Mouse (Mus musculus) ES-E14 (cell line): Measurements from ENCODE around the gene Grhl3. TPM values are rescaled to one million over a fixed set of nuclear protein-coding genes. Genes with fewer than 3 reads are reported as not detected.
A peak's percentile ranks its signal among the peaks of the same experiment; 100 is the strongest.

Experiments used
- DNase-seq: peaks from one replicate; pipeline ENCODE4 v3.0.0-alpha.2; 2013; ENCODE audit warnings: low read depth, low spot score
- H3K27ac ChIP-seq: 2 replicates; pipeline ENCODE4 v1.5.1; 2012; ENCODE audit warnings: low read depth, mild to moderate bottlenecking, low read length, moderate library complexity, mixed read lengths; ENCODE audit not compliant: poor library complexity, insufficient read depth, severe bottlenecking
- H3K36me3 ChIP-seq: 2 replicates; pipeline ENCODE4 v1.6.1; 2012; ENCODE audit warnings: mild to moderate bottlenecking, low read length, moderate library complexity, mixed read lengths; ENCODE audit not compliant: control insufficient read depth, poor library complexity, insufficient read depth, severe bottlenecking
- H3K4me1 ChIP-seq, 2 experiments: fragments of 150-350 bp in 1 of 2; sonication (generic) in 1 of 2; 2 replicates each; pipeline ENCODE4 v1.6.1; 2012; ENCODE audit warnings: low read length in 2 of 2, mild to moderate bottlenecking in 1 of 2, mixed read lengths in 1 of 2; ENCODE audit not compliant: control insufficient read depth in 2 of 2, insufficient read depth in 2 of 2, poor library complexity in 1 of 2
- H3K4me3 ChIP-seq, 2 experiments: fragments of 150-350 bp in 1 of 2; sonication (generic) in 1 of 2; 2 replicates each; pipeline ENCODE4 v1.5.1; 2012; ENCODE audit warnings: low read length in 2 of 2, low read depth in 1 of 2, mild to moderate bottlenecking in 1 of 2, mixed read lengths in 1 of 2; ENCODE audit not compliant: insufficient read depth in 1 of 2, poor library complexity in 1 of 2, severe bottlenecking in 1 of 2
- H3K9ac ChIP-seq: 2 replicates; pipeline ENCODE4 v1.6.1; 2012; ENCODE audit warnings: low read depth, mild to moderate bottlenecking, low read length, mixed read lengths; ENCODE audit not compliant: poor library complexity, insufficient read depth, severe bottlenecking
- H3K9me3 ChIP-seq: fragments of 150-350 bp; sonication (generic); 2 replicates; pipeline ENCODE4 v1.6.1; 2012; ENCODE audit warnings: low read depth, mild to moderate bottlenecking, low read length; ENCODE audit not compliant: control insufficient read depth, insufficient read depth
- CHD2 ChIP-seq: IDR thresholded peaks from 2 replicates; pipeline ENCODE4 v1.6.1; 2014; ENCODE audit warnings: mild to moderate bottlenecking, low read depth, low read length, inconsistent platforms
- HCFC1 ChIP-seq: IDR thresholded peaks from 2 replicates; pipeline ENCODE4 v1.6.1; 2012; ENCODE audit warnings: low read length, inconsistent platforms, borderline replicate concordance; ENCODE audit not compliant: insufficient read depth
- MAFK ChIP-seq: IDR thresholded peaks from 2 replicates; pipeline ENCODE4 v1.6.1; 2014; ENCODE audit warnings: mild to moderate bottlenecking, low read depth, low read length, inconsistent platforms; ENCODE audit not compliant: insufficient read depth
- ZC3H11A ChIP-seq: IDR thresholded peaks from 2 replicates; pipeline ENCODE4 v1.6.1; 2012; ENCODE audit warnings: low read depth, mild to moderate bottlenecking, inconsistent platforms, low read length, borderline replicate concordance
- ZNF384 ChIP-seq: IDR thresholded peaks from 2 replicates; pipeline ENCODE4 v1.6.1; 2012; ENCODE audit warnings: low read depth, low read length, inconsistent platforms
- in situ Hi-C, 2 experiments: fragments of 600-800 bp; cut with MboI; formaldehyde crosslinking; loops; one replicate each; pipeline ENCODE4 v1.15.1; 2025; ENCODE audit warnings: low sequenced_read_pairs in 2 of 2, inconsistent platforms in 1 of 2; ENCODE audit not compliant: unreplicated experiment in 2 of 2
- total RNA-seq: library from RNA; depleted of rRNA; stranded (reverse); fragments of 300-350 nt; gene quantifications from 2 replicates; pipeline ENCODE4 v1.2.3, GENCODE M21; 2012

The Grhl3 gene
- total RNA-seq, 1 experiment = 6.7 TPM

GRCm38 (mm10) chr4:135518135-135518534 lies 55.3 kb downstream of the Grhl3 start:
- TF ChIP-seq ZC3H11A (no peak), ZNF384 (no peak), CHD2 (no peak), MAFK (no peak), HCFC1 (no peak)
- H3K27ac ChIP-seq = no peak overlapping the region

GRCm38 (mm10) chr4:135516351-135517316 lies 56.8 kb downstream of the Grhl3 start:
- H3K9ac ChIP-seq = no peak overlapping the region
- H3K4me3 ChIP-seq = no peak overlapping the region
- H3K27ac ChIP-seq = no peak overlapping the region
- peak; percentile 73 for DNase-seq
- in situ Hi-C loops = loop anchor here in 1 of 2 experiments (5.0 kb wide), 1 partner anchor 151 kb away; no protein-coding TSS in a partner anchor
- H3K9me3 ChIP-seq = no peaks in the 10 kb centered on the region
- no peaks in the 10 kb centered on the region for H3K36me3 ChIP-seq
- TF ChIP-seq ZC3H11A (peak; percentile 99), ZNF384 (no peak)
- peaks cover 3% of the 10 kb centered on the region in 2 experiments; a peak in 2 of 4 replicates for H3K4me1 ChIP-seq

More at GRCm38 (mm10) chr4:135518135-135518534, 55.3 kb downstream of the Grhl3 start:
- Histone ChIP-seq H3K4me1 (peaks cover 0 to 3% of the 10 kb centered on the region in 2 experiments; a peak in 1 of 4 replicates), H3K9me3 (no peaks in the 10 kb centered on the region), H3K9ac (no peak overlapping the region), H3K36me3 (no peaks in the 10 kb centered on the region), H3K4me3 (no peak overlapping the region)
- no peak for DNase-seq
- in situ Hi-C loops = loop anchor here in 1 of 2 experiments (5.0 kb wide), 1 partner anchor 149 kb away; no protein-coding TSS in a partner anchor

DNA sequence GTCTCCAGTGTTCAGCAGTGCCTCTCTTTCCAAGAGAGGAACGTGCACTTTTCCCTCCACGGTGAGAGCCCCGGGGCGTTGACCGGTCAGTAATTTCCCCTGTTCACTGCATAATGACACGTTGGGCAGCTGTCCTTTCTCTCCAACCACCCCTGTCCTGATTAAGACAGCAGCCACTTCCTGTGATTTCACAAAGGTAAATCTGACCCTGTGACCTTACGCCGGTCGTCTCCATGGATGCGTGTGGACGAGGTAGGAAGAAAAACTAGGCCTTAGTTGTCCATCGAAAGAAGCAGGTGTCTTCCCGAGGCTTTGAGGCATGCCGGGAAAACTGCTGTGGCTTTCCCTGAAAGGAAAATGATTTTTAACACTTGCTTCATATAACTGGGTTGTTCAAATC lies 58.5 kb downstream of the Grhl3 start:
- no peak overlapping the region for H3K9ac ChIP-seq
- H3K9me3 ChIP-seq = no peaks in the 10 kb centered on the region
- no peak for DNase-seq
- no peak overlapping the region for H3K4me3 ChIP-seq
- H3K36me3 ChIP-seq = no peaks in the 10 kb centered on the region
- TF ChIP-seq ZNF384 (no peak), CHD2 (no peak), ZC3H11A (no peak), MAFK (no peak), HCFC1 (no peak)
- in situ Hi-C loops = loop anchor here in 1 of 2 experiments (5.0 kb wide), 1 partner anchor 152 kb away; no protein-coding TSS in a partner anchor
- peaks cover 0 to 10% of the 10 kb centered on the region in 2 experiments; a peak in 2 of 4 replicates for H3K4me1 ChIP-seq
- no peak overlapping the region for H3K27ac ChIP-seq

DNA sequence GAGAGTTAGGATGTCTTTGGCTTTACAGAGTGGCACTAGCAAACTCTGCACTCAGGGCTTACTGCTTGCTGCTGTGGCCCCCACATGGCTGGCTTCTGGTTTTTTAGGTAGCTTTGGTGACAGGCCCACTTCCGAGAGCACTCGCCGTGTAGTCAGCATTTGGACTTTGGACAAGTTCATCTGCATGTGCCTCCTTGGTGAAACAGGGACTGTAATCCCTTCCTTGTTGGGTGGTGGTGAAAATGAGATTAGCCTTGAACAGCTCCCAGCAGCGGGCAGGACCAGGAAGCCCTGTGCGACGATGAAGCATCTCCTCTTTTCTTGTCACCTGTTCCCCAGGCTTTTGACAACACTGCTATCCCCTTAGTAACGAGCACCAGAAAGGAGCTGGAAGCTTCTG lies 59.6 kb downstream of the Grhl3 start:
- no peak overlapping the region for H3K9ac ChIP-seq
- no peak overlapping the region for H3K4me3 ChIP-seq
- in situ Hi-C loops = no loop called here
- no peak overlapping the region for H3K27ac ChIP-seq
- H3K9me3 ChIP-seq = no peaks in the 10 kb centered on the region
- peaks cover 2 to 11% of the 10 kb centered on the region in 2 experiments; a peak in 2 of 4 replicates for H3K4me1 ChIP-seq
- TF ChIP-seq MAFK = no peak
- no peak for TF ChIP-seq ZC3H11A
- no peak for TF ChIP-seq HCFC1
- no peak for TF ChIP-seq ZNF384
- DNase-seq = no peak
- H3K36me3 ChIP-seq = no peaks in the 10 kb centered on the region
